Mouse (Mus musculus) MEL (cell line): ENCODE measurements around the gene Slc4a8. TPM values are rescaled to one million over a fixed set of nuclear protein-coding genes. Genes with fewer than 3 reads are reported as not detected.

ENCODE experiments used
- DNase-seq: peaks from one replicate; pipeline ENCODE4 v3.0.0; 2011; ENCODE audit warnings: low read depth, low spot score
- H3K27ac ChIP-seq: 2 replicates; pipeline ENCODE4 v1.5.1; 2012; ENCODE audit warnings: low read depth, mild to moderate bottlenecking, control low read depth, low read length, moderate library complexity; ENCODE audit not compliant: control insufficient read depth
- H3K27me3 ChIP-seq, 2 experiments: fragments of 150-350 bp in 1 of 2; sonication (generic) in 1 of 2; 2 replicates each; pipeline ENCODE4 v1.6.1; 2012; ENCODE audit warnings: low read length in 2 of 2, mild to moderate bottlenecking in 2 of 2, improper control_type of control experiment in 1 of 2, moderate library complexity in 1 of 2; ENCODE audit not compliant: insufficient read depth in 2 of 2, control insufficient read depth in 1 of 2
- H3K36me3 ChIP-seq, 2 experiments: 2 replicates each; pipeline ENCODE4 v1.6.1; 2012 to 2014; ENCODE audit warnings: low read length in 2 of 2, improper control_type of control experiment in 1 of 2, inconsistent platforms in 1 of 2, mild to moderate bottlenecking in 1 of 2; ENCODE audit not compliant: insufficient read depth in 2 of 2, control insufficient read depth in 1 of 2
- H3K4me1 ChIP-seq, 2 experiments: fragments of 150-350 bp in 1 of 2; sonication (generic) in 1 of 2; 2 replicates each; pipeline ENCODE4 v1.6.1; 2012; ENCODE audit warnings: low read length in 2 of 2, improper control_type of control experiment in 1 of 2, mild to moderate bottlenecking in 1 of 2; ENCODE audit not compliant: insufficient read depth in 2 of 2, control insufficient read depth in 1 of 2
- H3K4me3 ChIP-seq, 2 experiments: fragments of 150-350 bp in 1 of 2; sonication (generic) in 1 of 2; 2 replicates each; pipeline ENCODE4 v1.5.1; 2012; ENCODE audit warnings: low read depth in 2 of 2, low read length in 2 of 2, mild to moderate bottlenecking in 2 of 2, moderate library complexity in 2 of 2, control low read depth in 1 of 2, improper control_type of control experiment in 1 of 2; ENCODE audit not compliant: control insufficient read depth in 1 of 2, insufficient read depth in 1 of 2
- H3K79me2 ChIP-seq: 2 replicates; pipeline ENCODE4 v1.6.1; 2012; ENCODE audit warnings: mild to moderate bottlenecking, low read length, moderate library complexity; ENCODE audit not compliant: control insufficient read depth, poor library complexity, insufficient read depth
- H3K9ac ChIP-seq: 2 replicates; pipeline ENCODE4 v1.6.1; 2012; ENCODE audit warnings: low read depth, mild to moderate bottlenecking, control low read depth, low read length, moderate library complexity; ENCODE audit not compliant: control insufficient read depth, poor library complexity, severe bottlenecking
- H3K9me3 ChIP-seq: fragments of 150-350 bp; sonication (generic); replicated peaks from 2 replicates; pipeline ENCODE4 v1.6.1; 2012; ENCODE audit warnings: mild to moderate bottlenecking, low read length, improper control_type of control experiment, moderate library complexity; ENCODE audit not compliant: insufficient read depth
- CHD2 ChIP-seq: IDR thresholded peaks from 2 replicates; pipeline ENCODE4 v1.6.1; 2011; ENCODE audit warnings: low read length, improper control_type of control experiment
- ELF1 ChIP-seq: IDR thresholded peaks from 2 replicates; pipeline ENCODE4 v1.6.1; 2014; ENCODE audit warnings: low read depth, mild to moderate bottlenecking, inconsistent platforms, low read length, improper control_type of control experiment, moderate library complexity
- EP300 ChIP-seq, 2 experiments: IDR thresholded peaks; 2 replicates each; pipeline ENCODE4 v1.6.1; 2011; ENCODE audit warnings: improper control_type of control experiment in 2 of 2, low read length in 2 of 2, low read depth in 1 of 2, mild to moderate bottlenecking in 1 of 2
- ETS1 ChIP-seq: IDR thresholded peaks from 2 replicates; pipeline ENCODE4 v1.6.1; 2012; ENCODE audit warnings: low read depth, mild to moderate bottlenecking, inconsistent platforms, low read length, improper control_type of control experiment, moderate library complexity
- GATA1 ChIP-seq: IDR thresholded peaks from 2 replicates; pipeline ENCODE4 v1.6.1; 2011; ENCODE audit warnings: low read depth, low read length, improper control_type of control experiment
- JUND ChIP-seq: IDR thresholded peaks from 2 replicates; pipeline ENCODE4 v1.6.1; 2011; ENCODE audit warnings: low read depth, mild to moderate bottlenecking, improper control_type of control experiment, low read length
- KAT2A ChIP-seq: conservative IDR thresholded peaks from 2 replicates; pipeline ENCODE4 v1.6.1; 2012; ENCODE audit warnings: low read depth, low read length, improper control_type of control experiment, inconsistent platforms
- MAFK ChIP-seq: IDR thresholded peaks from 2 replicates; pipeline ENCODE4 v1.6.1; 2011; ENCODE audit warnings: low read depth, mild to moderate bottlenecking, low read length, improper control_type of control experiment, borderline replicate concordance
- MAX ChIP-seq: IDR thresholded peaks from 2 replicates; pipeline ENCODE4 v1.6.1; 2011; ENCODE audit warnings: low read length, improper control_type of control experiment
- MAZ ChIP-seq: IDR thresholded peaks from 2 replicates; pipeline ENCODE4 v1.6.1; 2012; ENCODE audit warnings: low read depth, mild to moderate bottlenecking, inconsistent platforms, low read length, improper control_type of control experiment
- MYB ChIP-seq: IDR thresholded peaks from 2 replicates; pipeline ENCODE4 v1.6.1; 2011; ENCODE audit warnings: mild to moderate bottlenecking, low read depth, low read length, improper control_type of control experiment
- MYC ChIP-seq: IDR thresholded peaks from 2 replicates; pipeline ENCODE4 v1.6.1; 2011; ENCODE audit warnings: low read depth, mild to moderate bottlenecking, low read length, improper control_type of control experiment, moderate library complexity
- NRF1 ChIP-seq: IDR thresholded peaks from 2 replicates; pipeline ENCODE4 v1.6.1; 2014; ENCODE audit warnings: low read depth, mild to moderate bottlenecking, inconsistent platforms, low read length, improper control_type of control experiment, moderate library complexity; ENCODE audit not compliant: poor library complexity, insufficient read depth, severe bottlenecking
- RCOR1 ChIP-seq: IDR thresholded peaks from 2 replicates; pipeline ENCODE4 v1.6.1; 2012; ENCODE audit warnings: low read depth, mild to moderate bottlenecking, inconsistent platforms, low read length, improper control_type of control experiment
- SIN3A ChIP-seq: IDR thresholded peaks from 2 replicates; pipeline ENCODE4 v1.6.1; 2012; ENCODE audit warnings: low read length, improper control_type of control experiment, inconsistent platforms
- SMC3 ChIP-seq: IDR thresholded peaks from 2 replicates; pipeline ENCODE4 v1.6.1; 2011; ENCODE audit warnings: low read depth, low read length, improper control_type of control experiment
- UBTF ChIP-seq: IDR thresholded peaks from 2 replicates; pipeline ENCODE4 v1.6.1; 2012; ENCODE audit warnings: low read depth, mild to moderate bottlenecking, inconsistent platforms, low read length, improper control_type of control experiment, moderate library complexity, borderline replicate concordance; ENCODE audit not compliant: insufficient read depth
- USF2 ChIP-seq, 2 experiments: IDR thresholded peaks; 2 replicates each; pipeline ENCODE4 v1.6.1; 2011 to 2012; ENCODE audit warnings: improper control_type of control experiment in 2 of 2, low read length in 2 of 2, borderline replicate concordance in 1 of 2, inconsistent platforms in 1 of 2, low read depth in 1 of 2, mild to moderate bottlenecking in 1 of 2; ENCODE audit not compliant: insufficient read depth in 1 of 2
- ZKSCAN1 ChIP-seq: IDR thresholded peaks from 2 replicates; pipeline ENCODE4 v1.6.1; 2012; ENCODE audit warnings: low read depth, mild to moderate bottlenecking, inconsistent platforms, low read length, improper control_type of control experiment, moderate library complexity
- ZNF384 ChIP-seq: IDR thresholded peaks from 2 replicates; pipeline ENCODE4 v1.6.1; 2012; ENCODE audit warnings: low read depth, mild to moderate bottlenecking, inconsistent platforms, low read length, improper control_type of control experiment
- polyA plus RNA-seq, 2 experiments: library from polyadenylated mRNA; stranded (reverse) in 1 of 2; unstranded in 1 of 2; fragments of >175 nt in 1 of 2; fragments of >200 nt in 1 of 2; gene quantifications; 2 replicates each; pipeline versions ENCODE4 v1.2.1 to v1.2.4; 2012; ENCODE audit warnings: low replicate concordance in 2 of 2, low read depth in 1 of 2; ENCODE audit not compliant: insufficient read length in 2 of 2, insufficient read depth in 1 of 2, missing spikeins in 1 of 2
- total RNA-seq: library from RNA; depleted of rRNA; stranded (reverse); fragments of 300-350 nt; gene quantifications from 2 replicates; pipeline ENCODE4 v1.2.3, GENCODE M21; 2012

Slc4a8 gene
- total and polyA plus RNA-seq, 3 experiments: 0.35 to 2.5 TPM; not detected in 1

- Histone ChIP-seq H3K9me3 (no peaks in the 10 kb centered on the region), H3K27me3 (peaks cover 0 to 3% of the 10 kb centered on the region in 2 experiments; a peak in 2 of 4 replicates), H3K36me3 (peaks cover 0 to 6% of the 10 kb centered on the region in 2 experiments; a peak in 2 of 4 replicates), H3K27ac (no peak overlapping the region), H3K79me2 (no peaks in the 10 kb centered on the region), H3K4me1 (peaks cover 0 to 3% of the 10 kb centered on the region in 2 experiments; a peak in 1 of 4 replicates), H3K4me3 (peak overlapping the region; percentile 39 to 71), H3K9ac (no peak overlapping the region)
- DNase-seq: no peak
- TF ChIP-seq USF2 (IDR thresholded peaks at IDR 0.05; ENCODE audit: borderline replicate concordance in 1 of 2, insufficient read depth in 1 of 2, low read depth in 1 of 2, low read length in 2 of 2): no peak
- TF ChIP-seq NRF1: no peak
- TF ChIP-seq MYB: no peak
- TF ChIP-seq MAX: no peak
- no peak for TF ChIP-seq ETS1
- TF ChIP-seq MAFK: no peak
- no peak for TF ChIP-seq MYC
- TF ChIP-seq RCOR1: no peak; the same call in 1 of the 2 replicates
- no peak for TF ChIP-seq ZKSCAN1
- TF ChIP-seq ZNF384: no peak
- TF ChIP-seq KAT2A: no peak
- no peak for TF ChIP-seq CHD2
- TF ChIP-seq SMC3: no peak
- no peak for TF ChIP-seq UBTF
- TF ChIP-seq MAZ: no peak
- no peak for TF ChIP-seq JUND
- TF ChIP-seq GATA1: no peak
- no peak for TF ChIP-seq ELF1
- TF ChIP-seq SIN3A: no peak
These were observed 520 bp upstream of the Slc4a8 start for GRCm38 (mm10) chr15:100761036-100761418.

- Histone ChIP-seq H3K9me3 (no peaks in the 10 kb centered on the region), H3K9ac (no peak overlapping the region), H3K4me3 (no peak overlapping the region), H3K79me2 (no peaks in the 10 kb centered on the region), H3K27ac (no peak overlapping the region), H3K27me3 (peaks cover 0 to 3% of the 10 kb centered on the region in 2 experiments; a peak in 2 of 4 replicates), H3K4me1 (no peaks in the 10 kb centered on the region), H3K36me3 (peaks cover 0 to 6% of the 10 kb centered on the region in 2 experiments; a peak in 2 of 4 replicates)
- TF ChIP-seq EP300 (IDR thresholded peaks at IDR 0.05; ENCODE audit: low read depth in 1 of 2, low read length in 2 of 2): no peak
- DNase-seq: no peak
These were observed 1.1 kb downstream of the Slc4a8 start for GRCm38 (mm10) chr15:100762649-100763048.
